Mouse (Mus musculus): ENCODE results near the gene BC049715. TPM values are rescaled to one million over a fixed set of nuclear protein-coding genes. Genes with fewer than 3 reads are reported as not detected.

BC049715 gene
- polyA plus RNA-seq, 1 experiment from 2014 or later: 2.3 TPM

DNA sequence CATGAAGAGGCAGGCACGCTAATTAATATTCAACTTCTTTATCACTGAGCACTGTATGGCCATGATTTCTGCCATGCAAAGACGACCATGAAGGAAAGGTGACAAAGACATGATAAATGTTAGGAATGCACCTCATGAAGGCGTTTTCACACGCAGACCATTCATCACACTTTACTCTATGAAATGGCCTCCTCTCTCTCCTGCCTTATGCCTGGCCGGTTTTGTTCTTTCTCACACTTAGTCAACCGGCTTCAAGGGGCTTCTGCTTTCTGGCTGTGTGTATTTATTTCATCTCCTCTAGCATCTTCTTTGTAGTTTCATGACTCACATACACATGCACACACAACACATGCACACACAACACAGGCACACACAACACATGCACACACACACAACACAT is 26.2 kb upstream of the BC049715 start:
- no peak overlapping the region for H3K4me3 ChIP-seq
- H3K27ac ChIP-seq (replicated peaks): no peak overlapping the region
- WGBS: 92% methylated on average over 6 of the region's 6 CpGs
- no peak overlapping the region for H3K9ac ChIP-seq (replicated peaks)
- H3K4me1 ChIP-seq: peaks cover 16% of the 10 kb centered on the region
- no peaks in the 10 kb centered on the region for H3K9me3 ChIP-seq
- no peaks in the 10 kb centered on the region for H3K36me3 ChIP-seq
- H3K4me2 ChIP-seq (replicated peaks): no peak overlapping the region
- no peaks in the 10 kb centered on the region for H3K27me3 ChIP-seq
- no peak for ATAC-seq (ENCODE audit: low FRiP score, low read depth)

DNA sequence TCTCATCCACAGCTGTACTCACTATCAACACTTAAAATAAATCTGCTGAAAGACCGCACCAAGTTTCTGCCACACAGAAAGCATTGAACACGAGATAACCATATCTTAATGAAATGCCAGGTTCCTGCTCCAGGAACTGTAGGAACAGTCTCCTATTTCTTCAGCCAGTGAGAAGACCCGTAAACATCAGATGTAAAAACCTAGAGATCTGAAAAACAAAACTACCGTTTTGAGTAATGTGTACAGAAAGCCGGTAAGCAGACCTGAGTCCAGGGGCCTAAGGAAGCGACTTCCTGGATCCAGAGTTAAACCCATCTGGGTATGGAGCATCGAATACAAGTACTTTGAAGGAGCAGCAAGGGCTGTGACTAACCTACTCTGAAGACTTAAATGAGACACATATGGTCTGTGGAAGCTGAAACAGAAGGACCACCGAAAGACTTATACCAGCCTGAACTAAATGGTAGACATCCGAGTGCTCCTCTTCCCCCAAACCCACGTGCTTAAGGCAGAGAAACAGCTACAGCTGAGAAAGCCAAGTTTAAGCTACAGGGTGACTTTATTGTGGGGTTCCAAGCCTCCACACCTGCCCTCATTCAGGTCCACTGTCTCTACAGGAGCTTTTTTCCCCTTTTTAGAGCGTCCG is 24.2 kb upstream of the BC049715 start:
- H3K36me3 ChIP-seq: no peaks in the 10 kb centered on the region
- H3K9ac ChIP-seq (replicated peaks): peak overlapping the region; percentile 95
- peak overlapping the region; percentile 100 for H3K27ac ChIP-seq (replicated peaks)
- H3K9me3 ChIP-seq: no peaks in the 10 kb centered on the region
- no peak; the same call in 1 of the 2 replicates for ATAC-seq (ENCODE audit: low FRiP score, low read depth)
- peak overlapping the region; percentile 78 for H3K4me2 ChIP-seq (replicated peaks)
- peak overlapping the region; percentile 73 for H3K4me3 ChIP-seq
- WGBS: 26% methylated on average over 12 of the region's 12 CpGs
- H3K27me3 ChIP-seq: 0 out of 2 replicates have a peak, but pooled peaks cover 3% of the 10 kb centered on the region
- H3K4me1 ChIP-seq: peaks cover 20% of the 10 kb centered on the region

DNA sequence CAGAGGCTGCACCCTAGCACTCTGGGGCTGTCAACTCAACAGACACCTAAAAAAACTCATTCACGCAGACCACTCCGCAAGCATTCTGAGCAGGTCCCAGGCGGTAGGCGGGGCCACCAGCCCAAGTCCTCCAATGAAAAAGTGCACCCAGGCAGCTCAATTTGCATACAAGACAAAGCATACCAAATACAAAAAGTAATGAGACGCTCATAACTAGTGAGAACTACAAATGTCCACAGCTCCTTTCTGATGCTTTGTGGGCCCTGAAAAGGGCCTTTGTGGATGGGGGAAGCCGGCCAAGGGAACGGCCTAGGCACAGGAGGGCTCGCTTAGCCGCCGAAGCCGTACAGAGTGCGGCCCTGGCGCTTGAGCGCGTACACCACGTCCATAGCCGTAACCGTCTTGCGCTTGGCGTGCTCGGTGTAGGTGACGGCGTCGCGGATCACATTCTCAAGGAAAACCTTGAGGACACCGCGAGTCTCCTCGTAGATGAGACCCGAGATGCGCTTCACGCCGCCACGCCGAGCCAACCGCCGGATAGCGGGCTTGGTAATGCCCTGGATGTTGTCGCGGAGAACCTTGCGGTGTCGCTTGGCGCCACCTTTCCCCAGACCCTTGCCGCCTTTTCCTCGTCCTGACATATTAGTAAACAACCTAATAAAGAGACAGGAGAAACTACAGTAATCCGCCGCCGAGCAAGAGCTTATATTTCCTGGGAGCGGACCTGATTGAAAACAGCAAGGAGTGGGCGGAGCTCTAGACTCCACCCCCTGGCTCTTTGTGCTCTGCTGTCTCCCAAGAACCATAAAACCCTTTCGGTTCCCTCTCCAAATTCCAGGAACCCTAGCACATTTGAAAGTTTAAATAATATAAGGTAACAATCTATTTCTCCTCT is 23.4 kb upstream of the BC049715 start, which contains the start of gene Hist4h4:
Gene Hist4h4 (minus strand): TSS at position 677 of the 895 bp plus-strand sequence.
- under 1% methylated on average over 50 of the region's 50 CpGs for WGBS
- peak within 1 kb of the TSS; percentile 73 for H3K4me3 ChIP-seq
- peak; percentile 74 for ATAC-seq (ENCODE audit: low FRiP score, low read depth)

DNA sequence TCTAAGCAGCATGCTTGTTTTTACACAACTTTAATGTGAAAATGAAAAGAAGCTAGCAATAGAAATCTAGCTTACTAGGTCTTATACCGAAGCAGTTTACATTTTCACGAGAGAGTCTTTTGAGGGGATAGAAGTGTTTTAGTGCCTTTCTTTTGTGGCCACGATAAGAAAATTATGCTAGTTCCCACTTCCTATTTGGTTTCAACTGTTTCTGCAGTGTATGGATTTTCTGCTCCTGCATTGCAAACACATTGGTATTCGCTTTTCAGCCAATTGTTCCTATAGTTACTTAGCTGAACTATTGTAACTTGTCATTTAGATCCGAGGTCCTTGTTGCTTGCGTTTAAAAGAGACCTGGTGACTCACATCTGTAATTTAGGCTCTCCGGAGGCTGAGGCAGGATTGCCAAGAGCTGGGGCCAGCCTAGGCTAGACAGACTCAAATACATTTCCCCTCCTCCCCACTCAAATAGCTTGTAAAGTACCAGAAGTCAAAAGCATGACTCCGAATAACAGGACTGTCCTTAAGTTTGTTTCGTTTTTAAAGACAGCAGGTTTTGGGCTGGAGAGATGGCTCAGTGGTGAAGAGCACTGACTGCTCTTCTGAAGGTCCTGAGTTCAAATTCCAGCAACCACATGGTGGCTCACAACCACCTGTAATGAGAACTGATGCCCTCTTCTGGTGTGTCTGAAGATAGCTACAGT is 22.6 kb upstream of the BC049715 start:
- Histone ChIP-seq H3K9me3 (no peaks in the 10 kb centered on the region), H3K9ac (replicated peaks) (peak overlapping the region; percentile 95), H3K27me3 (0 out of 2 replicates have a peak, but pooled peaks cover 3% of the 10 kb centered on the region), H3K27ac (replicated peaks) (peak overlapping the region; percentile 100), H3K4me2 (replicated peaks) (peak overlapping the region; percentile 78), H3K4me3 (peak overlapping the region; percentile 73), H3K36me3 (no peaks in the 10 kb centered on the region), H3K4me1 (peaks cover 32% of the 10 kb centered on the region)
- no peak for ATAC-seq (ENCODE audit: low FRiP score, low read depth)
- 40% methylated on average over 9 of the region's 9 CpGs for WGBS

More for the DNA sequence above, 23.4 kb upstream of the BC049715 start, which contains the start of gene Hist4h4:
- H3K27me3 ChIP-seq: 0 out of 2 replicates have a peak, but pooled peaks cover 3% of the 10 kb centered on the region
- H3K27ac ChIP-seq (replicated peaks): peak within 1 kb of the TSS; percentile 100
- no peaks in the 10 kb centered on the region for H3K36me3 ChIP-seq
- no peaks in the 10 kb centered on the region for H3K9me3 ChIP-seq
- peak within 1 kb of the TSS; percentile 95 for H3K9ac ChIP-seq (replicated peaks)
- peaks cover 25% of the 10 kb centered on the region for H3K4me1 ChIP-seq
- H3K4me2 ChIP-seq (replicated peaks): peak within 1 kb of the TSS; percentile 78

DNA sequence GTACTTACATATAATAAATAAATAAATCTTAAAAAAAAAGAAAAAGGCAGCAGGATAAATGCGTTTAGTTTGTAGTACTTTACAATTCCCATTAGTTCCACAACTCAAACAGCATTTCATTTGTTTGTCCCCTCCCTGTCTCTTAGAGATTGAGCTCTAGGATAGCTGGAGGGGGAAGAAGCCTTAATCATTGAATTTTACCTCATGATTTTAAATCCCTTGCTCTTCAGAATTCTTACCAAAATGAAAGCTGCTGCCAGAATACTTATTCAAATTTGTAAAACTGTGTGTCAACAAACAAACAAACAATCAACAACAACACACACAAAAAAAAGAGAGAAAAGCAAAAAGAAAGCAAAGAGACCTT is 22.0 kb upstream of the BC049715 start:
- peaks cover 32% of the 10 kb centered on the region for H3K4me1 ChIP-seq
- ATAC-seq (ENCODE audit: low FRiP score, low read depth): no peak
- 97% methylated on average over 1 of the region's 1 CpGs for WGBS
- H3K4me2 ChIP-seq (replicated peaks): no peak overlapping the region
- H3K27me3 ChIP-seq: 0 out of 2 replicates have a peak, but pooled peaks cover 3% of the 10 kb centered on the region
- no peak overlapping the region for H3K27ac ChIP-seq (replicated peaks)
- no peak overlapping the region for H3K9ac ChIP-seq (replicated peaks)
- no peaks in the 10 kb centered on the region for H3K9me3 ChIP-seq
- no peak overlapping the region for H3K4me3 ChIP-seq
- no peaks in the 10 kb centered on the region for H3K36me3 ChIP-seq

DNA sequence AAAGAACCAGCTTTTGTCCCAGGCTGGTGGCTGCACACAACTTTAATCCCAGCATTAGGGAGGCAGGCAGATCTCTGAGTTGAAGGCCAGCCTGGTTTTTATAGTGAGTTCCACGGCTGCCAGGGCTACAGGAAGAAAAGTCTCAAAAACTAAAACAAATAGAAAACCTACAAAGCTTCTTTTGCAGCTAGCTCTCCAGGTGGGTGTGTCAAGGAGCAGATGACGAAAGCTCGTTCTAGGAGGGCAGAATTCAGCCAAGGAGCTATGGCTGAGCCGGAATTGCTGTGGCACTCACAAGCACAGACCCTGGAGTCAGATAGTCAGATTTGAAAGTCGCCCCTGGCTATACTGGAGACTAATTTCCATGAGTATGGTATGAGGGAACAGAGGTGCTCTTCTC is 20.6 kb upstream of the BC049715 start:
- Histone ChIP-seq H3K36me3 (0 out of 2 replicates have a peak, but pooled peaks cover under 1% of the 10 kb centered on the region), H3K27me3 (0 out of 2 replicates have a peak, but pooled peaks cover 3% of the 10 kb centered on the region), H3K9ac (replicated peaks) (no peak overlapping the region), H3K4me1 (peaks cover 32% of the 10 kb centered on the region), H3K4me3 (no peak overlapping the region), H3K27ac (replicated peaks) (no peak overlapping the region), H3K9me3 (no peaks in the 10 kb centered on the region), H3K4me2 (replicated peaks) (peak overlapping the region; percentile 98)
- no peak for ATAC-seq (ENCODE audit: low FRiP score, low read depth)
- WGBS: 63% methylated on average over 5 of the region's 5 CpGs

DNA sequence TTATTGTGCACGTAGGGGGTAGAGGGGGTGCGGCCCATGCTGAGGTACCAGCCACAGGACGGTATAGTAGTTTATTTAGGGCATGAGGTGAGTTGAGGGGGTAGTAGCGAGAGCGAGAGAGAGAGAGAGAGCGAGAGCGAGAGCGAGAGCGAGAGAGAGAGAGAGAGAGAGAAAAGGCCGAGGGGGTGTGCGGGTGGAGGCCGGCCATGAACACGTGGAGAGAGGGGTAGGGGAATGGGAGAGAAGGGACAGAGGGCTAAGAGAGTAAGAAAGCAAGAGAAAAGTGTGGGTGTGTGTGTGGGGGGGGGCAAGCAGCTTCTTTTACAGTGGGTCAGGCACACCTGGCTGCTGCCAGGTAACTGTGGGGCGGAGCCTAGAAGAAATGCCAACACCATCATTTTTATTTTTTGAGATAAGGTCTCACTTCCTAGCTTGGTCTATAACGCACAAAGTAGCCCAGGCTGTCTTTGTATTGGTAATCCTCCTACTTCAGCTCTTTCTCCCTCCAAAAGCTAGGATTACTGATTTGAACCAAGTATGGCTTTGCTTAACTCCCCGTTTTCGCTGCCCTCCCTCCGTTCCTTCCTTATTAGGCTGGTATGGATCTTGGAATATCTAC is 19.9 kb upstream of the BC049715 start:
- ATAC-seq (ENCODE audit: low FRiP score, low read depth): no peak; the same call in 1 of the 2 replicates
- H3K9ac ChIP-seq (replicated peaks): 0 out of 2 replicates have a peak overlapping the region, but pooled peaks have one; percentile 28
- WGBS: 38% methylated on average over 18 of the region's 18 CpGs
- H3K4me1 ChIP-seq: peaks cover 32% of the 10 kb centered on the region
- H3K4me2 ChIP-seq (replicated peaks): peak overlapping the region; percentile 98
- H3K36me3 ChIP-seq: peaks cover 7% of the 10 kb centered on the region
- H3K9me3 ChIP-seq: no peaks in the 10 kb centered on the region
- H3K27ac ChIP-seq (replicated peaks): peak overlapping the region; percentile 70
- H3K27me3 ChIP-seq: 0 out of 2 replicates have a peak, but pooled peaks cover 3% of the 10 kb centered on the region
- peak overlapping the region; percentile 92 for H3K4me3 ChIP-seq

DNA sequence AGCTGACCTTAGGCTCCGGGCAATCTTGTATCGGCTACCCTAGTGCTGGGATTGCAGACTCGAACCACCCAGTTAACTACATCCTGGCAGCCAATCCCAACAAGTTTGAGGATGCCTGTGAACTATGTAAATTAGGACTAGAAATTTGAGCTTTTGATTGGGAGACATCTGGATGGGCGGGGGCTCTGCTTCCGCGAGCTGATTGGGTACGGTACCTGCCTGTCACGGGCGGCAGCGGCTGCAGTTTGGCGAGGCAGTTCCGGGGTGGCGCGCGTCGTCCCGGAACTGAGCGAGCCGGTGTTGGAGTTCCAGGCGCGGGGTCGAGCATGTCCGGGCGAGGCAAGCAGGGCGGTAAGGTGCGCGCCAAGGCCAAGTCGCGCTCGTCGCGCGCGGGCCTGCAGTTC is 19.4 kb upstream of the BC049715 start, which contains the start of gene H2afj:
Gene H2afj (plus strand): TSS at position 231 of the 404 bp plus-strand sequence.
- WGBS: under 1% methylated on average over 34 of the region's 34 CpGs
- H3K9ac ChIP-seq (replicated peaks): peak within 1 kb of the TSS; percentile 73
- H3K4me1 ChIP-seq: peaks cover 29% of the 10 kb centered on the region
- peak within 1 kb of the TSS; percentile 70 for H3K27ac ChIP-seq (replicated peaks)
- no peaks in the 10 kb centered on the region for H3K9me3 ChIP-seq
- peaks cover 11% of the 10 kb centered on the region for H3K36me3 ChIP-seq
- peak; percentile 85 for ATAC-seq (ENCODE audit: low FRiP score, low read depth)
- peak within 1 kb of the TSS; percentile 92 for H3K4me3 ChIP-seq
- peak within 1 kb of the TSS; percentile 98 for H3K4me2 ChIP-seq (replicated peaks)
- H3K27me3 ChIP-seq: 0 out of 2 replicates have a peak, but pooled peaks cover 3% of the 10 kb centered on the region

DNA sequence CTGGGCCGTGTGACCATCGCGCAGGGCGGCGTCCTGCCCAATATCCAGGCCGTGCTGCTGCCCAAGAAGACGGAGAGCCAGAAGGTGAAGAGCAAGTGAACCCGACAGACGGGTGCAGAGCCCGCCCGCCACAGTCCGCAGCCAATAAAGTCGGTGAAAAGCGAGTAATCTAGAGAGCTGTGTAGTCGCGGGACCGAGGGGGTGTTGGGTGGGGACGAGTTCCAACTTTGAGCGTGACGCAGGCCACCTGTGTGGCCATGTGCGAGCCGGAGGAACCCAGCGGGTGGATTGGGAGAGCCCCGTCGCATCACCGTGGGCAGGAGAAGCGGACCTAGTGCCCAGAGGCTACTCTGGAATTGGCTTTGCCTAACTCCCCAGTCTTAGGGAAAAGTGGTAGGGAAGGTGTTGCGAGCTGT is 18.8 kb upstream of the BC049715 start:
- peak; percentile 7 for ATAC-seq (ENCODE audit: low FRiP score, low read depth)
- H3K27me3 ChIP-seq: 0 out of 2 replicates have a peak, but pooled peaks cover 3% of the 10 kb centered on the region
- H3K4me3 ChIP-seq: peak overlapping the region; percentile 92
- H3K27ac ChIP-seq (replicated peaks): peak overlapping the region; percentile 65; the same call in 1 of the 2 replicates
- peak overlapping the region; percentile 98 for H3K4me2 ChIP-seq (replicated peaks)
- no peaks in the 10 kb centered on the region for H3K9me3 ChIP-seq
- peaks cover 23% of the 10 kb centered on the region for H3K4me1 ChIP-seq
- WGBS: under 1% methylated on average over 28 of the region's 28 CpGs
- peak overlapping the region; percentile 73 for H3K9ac ChIP-seq (replicated peaks)
- H3K36me3 ChIP-seq: peaks cover 16% of the 10 kb centered on the region

DNA sequence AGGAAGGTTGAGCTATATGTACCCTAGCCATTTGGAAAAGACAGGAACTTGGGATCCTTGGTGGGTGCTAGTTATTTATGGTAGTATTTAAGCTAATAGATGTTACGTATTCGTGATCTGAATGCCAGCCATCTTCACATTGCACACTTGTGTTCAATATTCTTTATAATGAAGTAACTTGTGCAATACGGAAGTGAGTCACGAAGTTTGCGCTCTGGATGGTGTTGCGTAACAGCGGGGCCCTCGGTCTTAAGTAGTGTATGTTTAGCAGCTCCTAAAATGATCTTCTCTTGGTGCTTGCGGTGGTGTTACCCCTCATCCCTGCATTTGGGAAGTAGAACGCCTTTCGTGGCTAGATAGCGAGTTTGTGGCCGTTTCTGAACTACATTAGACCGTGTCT is 18.3 kb upstream of the BC049715 start:
- no peak for ATAC-seq (ENCODE audit: low FRiP score, low read depth)
- Histone ChIP-seq H3K4me3 (peak overlapping the region; percentile 92), H3K9ac (replicated peaks) (peak overlapping the region; percentile 73), H3K27me3 (0 out of 2 replicates have a peak, but pooled peaks cover 3% of the 10 kb centered on the region), H3K4me1 (peaks cover 22% of the 10 kb centered on the region), H3K36me3 (peaks cover 20% of the 10 kb centered on the region), H3K9me3 (no peaks in the 10 kb centered on the region), H3K27ac (replicated peaks) (no peak overlapping the region), H3K4me2 (replicated peaks) (peak overlapping the region; percentile 98)
- WGBS: 39% methylated on average over 14 of the region's 14 CpGs

DNA sequence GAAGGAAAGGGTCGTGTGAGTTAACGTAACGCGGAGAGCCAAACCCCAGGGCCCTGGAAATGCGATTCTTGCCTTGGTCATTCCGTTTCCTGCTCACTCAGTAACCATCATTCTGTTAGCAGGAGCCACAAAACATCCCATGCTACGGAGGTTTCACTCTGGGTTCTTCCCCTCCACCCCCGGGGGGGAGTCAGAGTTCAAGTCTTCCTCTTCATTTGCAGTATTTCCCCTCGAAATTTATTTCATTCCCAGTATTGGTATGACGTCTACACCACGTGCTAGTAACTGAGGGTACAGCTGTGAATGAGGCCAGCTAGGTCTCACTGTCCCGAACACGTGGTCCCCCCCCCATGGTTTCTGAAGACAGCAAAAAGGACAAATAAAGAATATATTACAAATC is 17.8 kb upstream of the BC049715 start:
- Histone ChIP-seq H3K4me1 (peaks cover 21% of the 10 kb centered on the region), H3K27ac (replicated peaks) (no peak overlapping the region), H3K9ac (replicated peaks) (no peak overlapping the region), H3K27me3 (0 out of 2 replicates have a peak, but pooled peaks cover 3% of the 10 kb centered on the region), H3K36me3 (peaks cover 26% of the 10 kb centered on the region), H3K4me2 (replicated peaks) (peak overlapping the region; percentile 98; the same call in 1 of the 2 replicates), H3K4me3 (no peak overlapping the region), H3K9me3 (no peaks in the 10 kb centered on the region)
- ATAC-seq (ENCODE audit: low FRiP score, low read depth): no peak
- 84% methylated on average over 13 of the region's 13 CpGs for WGBS

Data from midbrain, embryonic 12.5 days (tissue).